Mouse (Mus musculus): ENCODE results near the gene Rnf7. TPM values are rescaled to one million over a fixed set of nuclear protein-coding genes. Genes with fewer than 3 reads are reported as not detected.
"Not testable (repeated sequence)": the region's sequence is repeated elsewhere in the genome, so short reads cannot be mapped to it uniquely, and the experiment has no call there.

Gene Rnf7
- polyA plus RNA-seq, 1 experiment from 2014 or later = 169 TPM

DNA sequence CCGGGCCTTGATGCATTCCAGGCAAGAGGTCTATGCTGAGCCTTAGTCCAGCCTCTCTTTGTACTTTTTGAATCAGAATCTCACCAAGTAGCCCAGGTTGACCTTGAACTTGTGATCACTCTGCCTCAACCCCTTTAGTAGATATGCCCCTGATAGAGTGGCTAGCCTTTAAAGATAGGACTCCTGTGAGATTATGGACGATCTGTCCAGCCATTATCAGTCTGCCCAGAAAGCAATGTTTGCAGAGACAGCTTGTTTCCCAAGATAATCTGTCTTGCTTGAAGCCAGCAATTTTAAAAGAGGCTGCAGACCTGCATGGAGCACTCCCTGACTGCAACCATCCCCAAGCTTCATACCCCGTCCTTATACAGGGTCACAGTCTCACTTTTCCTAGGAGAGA, 4.6 kb upstream of the Rnf7 start:
- WGBS = 37% methylated on average over 3 of the region's 3 CpGs
- DNase-seq (ENCODE audit: low spot score) (no peak), ATAC-seq (ENCODE audit: low FRiP score, low TSS enrichment) (no peak)
- Histone ChIP-seq H3K4me1 (replicated peaks; ENCODE audit: control insufficient read depth, insufficient read depth) (no peaks in the 10 kb centered on the region), H3K36me3 (ENCODE audit: control insufficient read depth, insufficient read depth, low read length) (no peaks in the 10 kb centered on the region), H3K4me2 (replicated peaks; ENCODE audit: low read depth) (no peak overlapping the region), H3K27ac (replicated peaks) (no peak overlapping the region), H3K4me3 (ENCODE audit: low read depth, low read length) (no peak overlapping the region), H3K27me3 (ENCODE audit: control insufficient read depth, insufficient read depth, low read length) (no peaks in the 10 kb centered on the region), H3K9ac (ENCODE audit: low read length) (no peak overlapping the region), H3K9me3 (ENCODE audit: control insufficient read depth, low read length) (no peaks in the 10 kb centered on the region)
- no peak for TF ChIP-seq EP300 (optimal IDR thresholded peaks at IDR 0.05)
- TF ChIP-seq CTCF (IDR thresholded peaks at IDR 0.05; ENCODE audit: low read depth) = no peak

- no peaks in the 10 kb centered on the region for H3K9me3 ChIP-seq (ENCODE audit: control insufficient read depth, low read length)
- H3K27me3 ChIP-seq (ENCODE audit: control insufficient read depth, insufficient read depth, low read length) = no peaks in the 10 kb centered on the region
- TF ChIP-seq EP300 (optimal IDR thresholded peaks at IDR 0.05) = no peak
- TF ChIP-seq CTCF (IDR thresholded peaks at IDR 0.05; ENCODE audit: low read depth) = no peak
- no peak overlapping the region for H3K27ac ChIP-seq (replicated peaks)
- 0 out of 2 replicates have a peak, but pooled peaks cover under 1% of the 10 kb centered on the region for H3K4me1 ChIP-seq (replicated peaks; ENCODE audit: control insufficient read depth, insufficient read depth)
- peaks cover 6% of the 10 kb centered on the region for H3K36me3 ChIP-seq (ENCODE audit: control insufficient read depth, insufficient read depth, low read length)
- DNase-seq (ENCODE audit: low spot score) = no peak
- no peak overlapping the region for H3K4me3 ChIP-seq (ENCODE audit: low read depth, low read length)
- H3K4me2 ChIP-seq (replicated peaks; ENCODE audit: low read depth) = no peak overlapping the region
- H3K9ac ChIP-seq (ENCODE audit: low read length) = no peak overlapping the region
- no peak for ATAC-seq (ENCODE audit: low FRiP score, low TSS enrichment)
- WGBS = 85% methylated on average over 3 of the region's 3 CpGs
These were observed 6.1 kb downstream of the Rnf7 start for GRCm38 (mm10) chr9:96472356-96472755.

GRCm38 (mm10) chr9:96471681-96472080, 6.8 kb downstream of the Rnf7 start:
- not testable (repeated sequence) for H3K4me3 ChIP-seq (ENCODE audit: low read depth, low read length); H3K9me3 ChIP-seq (ENCODE audit: control insufficient read depth, low read length); H3K9ac ChIP-seq (ENCODE audit: low read length); H3K27me3 ChIP-seq (ENCODE audit: control insufficient read depth, insufficient read depth, low read length); DNase-seq (ENCODE audit: low spot score); H3K36me3 ChIP-seq (ENCODE audit: control insufficient read depth, insufficient read depth, low read length); ATAC-seq (ENCODE audit: low FRiP score, low TSS enrichment); H3K4me2 ChIP-seq (replicated peaks; ENCODE audit: low read depth); H3K4me1 ChIP-seq (replicated peaks; ENCODE audit: control insufficient read depth, insufficient read depth); H3K27ac ChIP-seq (replicated peaks)
- WGBS = 90% methylated on average over 4 of the region's 4 CpGs

DNA sequence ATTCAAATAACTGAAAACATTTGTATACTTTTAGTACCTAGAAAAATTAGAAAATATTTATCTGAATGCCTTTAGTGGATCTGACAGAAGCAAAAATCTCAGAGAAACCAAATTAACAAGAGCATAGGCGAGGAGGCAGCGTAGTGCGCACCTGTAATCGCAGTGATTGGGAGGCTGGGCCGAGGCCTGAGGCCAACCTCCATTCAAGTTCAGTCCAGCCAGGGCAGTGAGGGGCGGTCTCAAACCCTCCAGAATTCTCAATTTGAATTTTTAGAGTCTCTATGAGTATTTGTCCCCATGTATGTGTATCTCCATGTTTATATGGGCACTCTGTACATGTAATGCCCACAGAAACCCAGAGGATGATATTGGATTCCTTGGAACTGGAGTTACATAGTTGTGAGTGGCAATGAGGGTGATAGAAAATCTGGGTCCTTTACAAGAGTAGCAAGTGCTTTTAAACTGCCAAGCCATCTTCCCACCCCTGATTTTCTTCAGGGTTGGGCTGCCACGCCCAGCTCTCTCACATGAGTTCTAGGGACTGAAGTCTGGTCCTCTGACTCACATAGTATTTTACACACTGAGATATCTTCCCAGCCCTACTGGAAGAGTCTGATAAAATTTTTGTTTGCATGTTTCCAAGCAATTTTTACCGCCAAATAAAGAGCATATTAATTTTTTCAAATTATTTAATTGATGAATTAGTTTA, 8.1 kb downstream of the Rnf7 start:
- ATAC-seq (ENCODE audit: low FRiP score, low TSS enrichment) = no peak
- no peaks in the 10 kb centered on the region for H3K4me1 ChIP-seq (replicated peaks; ENCODE audit: control insufficient read depth, insufficient read depth)
- TF ChIP-seq CTCF (IDR thresholded peaks at IDR 0.05; ENCODE audit: low read depth) = no peak
- TF ChIP-seq EP300 (optimal IDR thresholded peaks at IDR 0.05) = no peak
- H3K4me3 ChIP-seq (ENCODE audit: low read depth, low read length) = no peak overlapping the region
- no peak overlapping the region for H3K27ac ChIP-seq (replicated peaks)
- WGBS = 90% methylated on average over 8 of the region's 8 CpGs
- no peak overlapping the region for H3K4me2 ChIP-seq (replicated peaks; ENCODE audit: low read depth)
- no peak for DNase-seq (ENCODE audit: low spot score)
- H3K9ac ChIP-seq (ENCODE audit: low read length) = no peak overlapping the region
- no peaks in the 10 kb centered on the region for H3K27me3 ChIP-seq (ENCODE audit: control insufficient read depth, insufficient read depth, low read length)
- peaks cover 6% of the 10 kb centered on the region for H3K36me3 ChIP-seq (ENCODE audit: control insufficient read depth, insufficient read depth, low read length)
- H3K9me3 ChIP-seq (ENCODE audit: control insufficient read depth, low read length) = no peaks in the 10 kb centered on the region

DNA sequence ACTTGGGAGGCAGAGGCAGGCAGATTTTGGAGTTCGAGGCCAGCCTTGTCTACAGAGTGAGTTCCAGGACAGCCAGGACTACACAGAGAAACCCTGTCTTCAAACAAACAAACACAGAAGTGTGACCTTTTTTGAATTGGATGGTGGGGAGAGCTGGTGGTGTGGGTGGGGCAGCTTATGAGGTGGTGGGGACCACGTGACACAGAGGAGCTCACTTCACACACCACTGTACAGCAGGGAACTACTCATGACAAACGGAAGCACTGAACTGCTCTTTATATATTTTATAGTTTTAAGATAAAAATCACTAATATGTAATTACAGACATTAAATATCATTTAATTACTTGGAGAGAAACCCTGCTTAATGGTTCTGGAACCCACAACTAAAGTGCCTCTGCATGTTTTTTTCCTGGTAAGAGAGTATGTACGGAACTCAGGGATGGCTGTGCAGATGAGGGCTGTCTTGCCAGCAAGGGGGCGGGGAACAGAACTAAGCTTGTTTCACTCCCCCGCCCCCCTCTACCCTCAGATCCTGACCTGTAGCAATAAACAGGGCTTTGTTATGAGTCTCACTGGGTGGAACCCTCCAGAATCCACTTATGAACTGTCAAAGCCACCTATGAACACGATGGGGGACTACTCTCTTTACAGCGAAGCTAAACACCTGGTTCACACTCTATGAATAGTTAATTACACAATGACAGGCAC, 8.8 kb downstream of the Rnf7 start:
- 67% methylated on average over 8 of the region's 8 CpGs for WGBS
- Histone ChIP-seq H3K27ac (replicated peaks) (no peak overlapping the region), H3K4me3 (ENCODE audit: low read depth, low read length) (no peak overlapping the region), H3K9me3 (ENCODE audit: control insufficient read depth, low read length) (no peaks in the 10 kb centered on the region), H3K9ac (ENCODE audit: low read length) (no peak overlapping the region), H3K4me1 (replicated peaks; ENCODE audit: control insufficient read depth, insufficient read depth) (no peaks in the 10 kb centered on the region), H3K27me3 (ENCODE audit: control insufficient read depth, insufficient read depth, low read length) (no peaks in the 10 kb centered on the region), H3K36me3 (ENCODE audit: control insufficient read depth, insufficient read depth, low read length) (peaks cover 3% of the 10 kb centered on the region), H3K4me2 (replicated peaks; ENCODE audit: low read depth) (no peak overlapping the region)
- TF ChIP-seq EP300 (optimal IDR thresholded peaks at IDR 0.05) (no peak), CTCF (IDR thresholded peaks at IDR 0.05; ENCODE audit: low read depth) (no peak)
- DNase-seq (ENCODE audit: low spot score) (no peak), ATAC-seq (ENCODE audit: low FRiP score, low TSS enrichment) (no peak)

DNA sequence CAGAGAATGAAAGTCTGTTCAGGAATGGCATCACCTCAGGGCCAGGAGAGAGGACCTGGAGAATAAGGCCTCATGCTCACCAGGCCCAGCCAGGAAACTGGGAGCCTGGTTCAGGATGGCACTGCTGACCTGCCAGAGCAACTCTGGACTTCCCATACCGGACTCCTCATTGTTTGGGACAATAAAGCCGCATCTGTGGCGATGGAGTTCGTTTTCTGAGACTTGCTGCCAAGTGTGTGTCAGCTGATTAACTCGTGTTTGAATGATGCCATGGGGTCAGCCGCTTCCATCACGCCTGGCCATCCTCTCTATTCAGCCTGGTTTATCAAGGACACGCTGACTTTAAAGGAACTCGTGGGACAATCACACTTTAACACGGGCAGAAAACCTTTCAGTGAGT, 14.8 kb downstream of the Rnf7 start:
- ATAC-seq (ENCODE audit: low FRiP score, low TSS enrichment) (no peak), DNase-seq (ENCODE audit: low spot score) (no peak)
- no peaks in the 10 kb centered on the region for H3K4me1 ChIP-seq (replicated peaks; ENCODE audit: control insufficient read depth, insufficient read depth)
- no peaks in the 10 kb centered on the region for H3K27me3 ChIP-seq (ENCODE audit: control insufficient read depth, insufficient read depth, low read length)
- H3K27ac ChIP-seq (replicated peaks) = no peak overlapping the region
- H3K36me3 ChIP-seq (ENCODE audit: control insufficient read depth, insufficient read depth, low read length) = no peaks in the 10 kb centered on the region; the same call in none of the 2 replicates
- H3K9ac ChIP-seq (ENCODE audit: low read length) = no peak overlapping the region
- H3K4me2 ChIP-seq (replicated peaks; ENCODE audit: low read depth) = no peak overlapping the region
- WGBS = 73% methylated on average over 10 of the region's 10 CpGs
- TF ChIP-seq CTCF (IDR thresholded peaks at IDR 0.05; ENCODE audit: low read depth) (no peak), EP300 (optimal IDR thresholded peaks at IDR 0.05) (no peak)
- H3K4me3 ChIP-seq (ENCODE audit: low read depth, low read length) = no peak overlapping the region
- H3K9me3 ChIP-seq (ENCODE audit: control insufficient read depth, low read length) = no peaks in the 10 kb centered on the region
